Mouse (Mus musculus) embryonic facial prominence, embryonic 13.5 days (tissue): ENCODE measurements around the gene Rapgef2. TPM values are rescaled to one million over a fixed set of nuclear protein-coding genes. Genes with fewer than 3 reads are reported as not detected.

Source experiments
- ATAC-seq: fragments of 200-750 bp; cut with Nextera tagmentation; 2 replicates; pipeline ENCODE4 v1.8.0; 2017; ENCODE audit warnings: low read depth; ENCODE audit not compliant: insufficient number of reproducible peaks, insufficient read depth, low FRiP score, low TSS enrichment
- H3K27ac ChIP-seq: fragments of 300-500 bp; sonication (generic); 2 replicates; pipeline ENCODE4 v1.5.1; 2015; ENCODE audit warnings: moderate library complexity, mild to moderate bottlenecking, inconsistent platforms
- H3K27me3 ChIP-seq: fragments of 300-500 bp; sonication (generic); 2 replicates; pipeline ENCODE4 v1.6.1; 2015; ENCODE audit warnings: mild to moderate bottlenecking, inconsistent platforms
- H3K36me3 ChIP-seq: fragments of 300-500 bp; sonication (generic); 2 replicates; pipeline ENCODE4 v1.6.1; 2015; ENCODE audit warnings: mild to moderate bottlenecking, inconsistent platforms
- H3K4me1 ChIP-seq: fragments of 300-500 bp; sonication (generic); 2 replicates; pipeline ENCODE4 v1.6.1; 2015; ENCODE audit warnings: inconsistent platforms
- H3K4me2 ChIP-seq: fragments of 300-500 bp; sonication (generic); 2 replicates; pipeline ENCODE4 v1.6.1; 2015; ENCODE audit warnings: moderate library complexity, mild to moderate bottlenecking, inconsistent platforms
- H3K4me3 ChIP-seq: fragments of 300-500 bp; sonication (generic); 2 replicates; pipeline ENCODE4 v1.5.1; 2015; ENCODE audit warnings: mild to moderate bottlenecking, inconsistent platforms
- H3K9ac ChIP-seq: fragments of 300-500 bp; sonication (generic); 2 replicates; pipeline ENCODE4 v1.6.1; 2015; ENCODE audit warnings: mild to moderate bottlenecking, inconsistent platforms
- H3K9me3 ChIP-seq: fragments of 300-500 bp; sonication (generic); 2 replicates; pipeline ENCODE4 v1.6.1; 2016; ENCODE audit warnings: inconsistent platforms
- WGBS: fragments of 180-500 bp; shearing (Covaris S2); methylation state at CpG from one replicate; pipeline ENCODE4 v1.1.7; 2015; ENCODE audit warnings: mixed read lengths; 5-methylcytosine and 5-hydroxymethylcytosine counted together
- polyA plus RNA-seq: library from polyadenylated mRNA; unstranded; fragments of >200 nt; fragmentation: Nextera tagmentation; extraction: Ambion mirVana; gene quantifications from 2 replicates; pipeline ENCODE4 v1.2.1, GENCODE M21; 2015

The Rapgef2 gene
- polyA plus RNA-seq, 1 experiment from 2014 or later: 8.9 TPM

- H3K36me3 ChIP-seq: peaks cover 8% of the 10 kb centered on the region; the same call in 1 of the 2 replicates
- H3K27ac ChIP-seq: no peak overlapping the region
- no peaks in the 10 kb centered on the region for H3K9me3 ChIP-seq
- H3K27me3 ChIP-seq: no peaks in the 10 kb centered on the region
- no peak for ATAC-seq
- no peaks in the 10 kb centered on the region for H3K4me1 ChIP-seq
- H3K9ac ChIP-seq: no peak overlapping the region
- WGBS: 81% methylated on average over 6 of the region's 6 CpGs
- no peak overlapping the region for H3K4me3 ChIP-seq
- H3K4me2 ChIP-seq: no peak overlapping the region
These were observed 178.1 kb downstream of the Rapgef2 start for GRCm38 (mm10) chr3:79108246-79108645.

GRCm38 (mm10) chr3:79106360-79106759, 180.0 kb downstream of the Rapgef2 start:
- Histone ChIP-seq H3K36me3 (peaks cover 8% of the 10 kb centered on the region; the same call in 1 of the 2 replicates), H3K4me3 (no peak overlapping the region), H3K27me3 (no peaks in the 10 kb centered on the region), H3K9me3 (no peaks in the 10 kb centered on the region), H3K4me1 (peaks cover 5% of the 10 kb centered on the region), H3K9ac (no peak overlapping the region), H3K4me2 (no peak overlapping the region), H3K27ac (no peak overlapping the region)
- no peak for ATAC-seq
- WGBS: 75% methylated on average over 2 of the region's 2 CpGs

GRCm38 (mm10) chr3:79103604-79104003, 182.7 kb downstream of the Rapgef2 start:
- no peaks in the 10 kb centered on the region for H3K27me3 ChIP-seq
- no peak overlapping the region for H3K27ac ChIP-seq
- peaks cover 12% of the 10 kb centered on the region; the same call in 1 of the 2 replicates for H3K36me3 ChIP-seq
- no peaks in the 10 kb centered on the region for H3K9me3 ChIP-seq
- no peak for ATAC-seq
- 91% methylated on average over 9 of the region's 9 CpGs for WGBS
- H3K4me3 ChIP-seq: no peak overlapping the region
- peaks cover 6% of the 10 kb centered on the region for H3K4me1 ChIP-seq
- no peak overlapping the region for H3K9ac ChIP-seq
- no peak overlapping the region for H3K4me2 ChIP-seq

GRCm38 (mm10) chr3:79101737-79102136, 184.6 kb downstream of the Rapgef2 start:
- WGBS: 71% methylated on average over 6 of the region's 6 CpGs
- H3K9ac ChIP-seq: no peak overlapping the region
- H3K4me2 ChIP-seq: no peak overlapping the region
- no peaks in the 10 kb centered on the region for H3K9me3 ChIP-seq
- H3K27ac ChIP-seq: no peak overlapping the region
- no peak for ATAC-seq
- peaks cover 6% of the 10 kb centered on the region for H3K4me1 ChIP-seq
- H3K36me3 ChIP-seq: peaks cover 22% of the 10 kb centered on the region
- H3K27me3 ChIP-seq: no peaks in the 10 kb centered on the region
- H3K4me3 ChIP-seq: no peak overlapping the region

GRCm38 (mm10) chr3:79100831-79101230, 185.5 kb downstream of the Rapgef2 start:
- Histone ChIP-seq H3K27me3 (no peaks in the 10 kb centered on the region), H3K4me2 (no peak overlapping the region), H3K9ac (no peak overlapping the region), H3K4me1 (peaks cover 6% of the 10 kb centered on the region), H3K4me3 (no peak overlapping the region), H3K27ac (no peak overlapping the region), H3K36me3 (peaks cover 22% of the 10 kb centered on the region), H3K9me3 (no peaks in the 10 kb centered on the region)
- ATAC-seq: no peak
- 90% methylated on average over 7 of the region's 7 CpGs for WGBS

GRCm38 (mm10) chr3:79089091-79089490, 197.2 kb downstream of the Rapgef2 start:
- Histone ChIP-seq H3K27me3 (no peaks in the 10 kb centered on the region), H3K36me3 (peaks cover 81% of the 10 kb centered on the region), H3K4me3 (no peak overlapping the region), H3K9ac (no peak overlapping the region), H3K4me2 (no peak overlapping the region), H3K9me3 (no peaks in the 10 kb centered on the region), H3K4me1 (no peaks in the 10 kb centered on the region), H3K27ac (no peak overlapping the region)
- 82% methylated on average over 7 of the region's 7 CpGs for WGBS
- no peak for ATAC-seq

GRCm38 (mm10) chr3:79088461-79088860, 197.9 kb downstream of the Rapgef2 start:
- Histone ChIP-seq H3K27me3 (no peaks in the 10 kb centered on the region), H3K27ac (no peak overlapping the region), H3K36me3 (peaks cover 83% of the 10 kb centered on the region), H3K4me3 (no peak overlapping the region), H3K4me1 (no peaks in the 10 kb centered on the region), H3K9ac (no peak overlapping the region), H3K4me2 (no peak overlapping the region), H3K9me3 (no peaks in the 10 kb centered on the region)
- ATAC-seq: no peak
- WGBS: 87% methylated on average over 5 of the region's 5 CpGs

- H3K9ac ChIP-seq: no peak overlapping the region
- no peak overlapping the region for H3K4me2 ChIP-seq
- H3K27me3 ChIP-seq: no peaks in the 10 kb centered on the region
- H3K36me3 ChIP-seq: peaks cover 84% of the 10 kb centered on the region
- no peaks in the 10 kb centered on the region for H3K4me1 ChIP-seq
- no peaks in the 10 kb centered on the region for H3K9me3 ChIP-seq
- no peak overlapping the region for H3K27ac ChIP-seq
- H3K4me3 ChIP-seq: no peak overlapping the region
- ATAC-seq: no peak
- WGBS: 87% methylated on average over 4 of the region's 4 CpGs
These were observed 200.0 kb downstream of the Rapgef2 start for GRCm38 (mm10) chr3:79086282-79086681.

- no peak overlapping the region for H3K4me2 ChIP-seq
- ATAC-seq: no peak
- WGBS: 89% methylated on average over 3 of the region's 3 CpGs
These were observed 202.4 kb downstream of the Rapgef2 start for GRCm38 (mm10) chr3:79083881-79084280.

GRCm38 (mm10) chr3:79083030-79083429, 203.3 kb downstream of the Rapgef2 start:
- no peak for ATAC-seq
- WGBS: 95% methylated on average over 10 of the region's 10 CpGs
- H3K9ac ChIP-seq: no peak overlapping the region
- H3K4me3 ChIP-seq: no peak overlapping the region
- H3K36me3 ChIP-seq: peaks cover 87% of the 10 kb centered on the region
- no peak overlapping the region for H3K4me2 ChIP-seq
- H3K27ac ChIP-seq: no peak overlapping the region
- H3K9me3 ChIP-seq: no peaks in the 10 kb centered on the region
- H3K27me3 ChIP-seq: no peaks in the 10 kb centered on the region
- no peaks in the 10 kb centered on the region for H3K4me1 ChIP-seq

More at GRCm38 (mm10) chr3:79083881-79084280, 202.4 kb downstream of the Rapgef2 start:
- Histone ChIP-seq H3K27me3 (no peaks in the 10 kb centered on the region), H3K9ac (no peak overlapping the region), H3K9me3 (no peaks in the 10 kb centered on the region), H3K27ac (no peak overlapping the region), H3K36me3 (peaks cover 86% of the 10 kb centered on the region), H3K4me1 (no peaks in the 10 kb centered on the region), H3K4me3 (no peak overlapping the region)

- H3K9me3 ChIP-seq: no peaks in the 10 kb centered on the region
- no peak overlapping the region for H3K4me3 ChIP-seq
- no peak overlapping the region for H3K27ac ChIP-seq
- no peak for ATAC-seq
- H3K27me3 ChIP-seq: no peaks in the 10 kb centered on the region
- no peaks in the 10 kb centered on the region for H3K4me1 ChIP-seq
- H3K4me2 ChIP-seq: no peak overlapping the region
- 82% methylated on average over 3 of the region's 3 CpGs for WGBS
- peaks cover 63% of the 10 kb centered on the region for H3K36me3 ChIP-seq
- H3K9ac ChIP-seq: no peak overlapping the region
These were observed 207.2 kb downstream of the Rapgef2 start for GRCm38 (mm10) chr3:79079076-79079475.

- no peaks in the 10 kb centered on the region for H3K27me3 ChIP-seq
- no peaks in the 10 kb centered on the region for H3K4me1 ChIP-seq
- no peaks in the 10 kb centered on the region for H3K9me3 ChIP-seq
- H3K4me3 ChIP-seq: no peak overlapping the region
- WGBS: 88% methylated on average over 3 of the region's 3 CpGs
- no peak overlapping the region for H3K27ac ChIP-seq
- no peak overlapping the region for H3K4me2 ChIP-seq
- H3K36me3 ChIP-seq: peaks cover 31% of the 10 kb centered on the region
- H3K9ac ChIP-seq: no peak overlapping the region
- ATAC-seq: no peak
These were observed 211.3 kb downstream of the Rapgef2 start for GRCm38 (mm10) chr3:79074970-79075369.
